Mouse (Mus musculus): ENCODE data around the gene Cox6b1.

Gene Cox6b1

DNA sequence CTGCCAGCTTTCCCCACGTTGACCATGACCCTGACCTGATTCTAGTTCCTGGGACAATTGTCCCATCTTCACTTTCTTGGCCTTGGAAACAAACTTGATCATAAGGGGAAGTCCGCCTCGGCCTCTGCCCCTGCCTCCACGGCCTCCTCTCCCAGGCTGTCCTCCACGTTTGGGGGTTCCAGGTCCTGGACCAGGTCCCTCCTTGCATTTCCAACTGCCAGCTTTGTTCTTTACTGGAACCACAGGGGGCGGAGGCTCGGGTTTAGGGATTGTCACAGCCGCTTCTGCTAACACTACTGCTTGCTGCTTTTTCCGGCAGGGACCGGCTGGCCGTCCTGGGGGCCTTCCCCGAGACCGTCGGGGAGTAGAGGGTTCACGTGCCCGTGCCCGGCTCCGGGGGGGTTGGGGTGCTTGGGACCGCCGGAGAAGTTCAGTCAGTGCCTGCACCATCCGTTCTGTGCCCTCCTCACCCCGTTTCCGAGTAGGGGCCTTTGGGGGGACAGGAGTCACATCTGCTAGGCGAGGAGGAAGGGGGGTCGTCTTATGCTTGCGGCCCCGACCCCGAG lies 39.4 kb downstream of the Cox6b1 start:
- DNase-seq (ENCODE audit: low spot score): no peak

DNA sequence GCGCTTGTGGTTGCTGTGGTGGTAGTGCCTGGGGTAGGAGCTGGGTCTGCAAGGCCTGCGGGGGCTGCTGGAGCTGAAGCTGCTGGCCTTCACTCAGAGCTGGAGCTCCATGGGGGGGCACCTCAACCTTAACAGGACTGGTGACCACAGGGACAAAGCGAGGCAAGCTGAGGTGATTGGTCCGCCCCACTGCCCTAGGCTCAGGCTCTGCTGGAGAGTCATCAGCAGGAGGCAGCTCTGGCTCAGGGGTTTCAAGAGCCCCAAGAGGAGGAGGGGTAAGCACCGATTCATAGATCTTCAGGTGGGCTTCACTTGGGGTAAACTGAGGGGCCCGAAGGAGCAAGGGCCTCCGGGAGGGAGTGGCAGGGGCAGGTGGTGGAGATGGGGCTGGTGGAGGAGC lies 40.8 kb downstream of the Cox6b1 start:
- no peak for DNase-seq (ENCODE audit: low spot score)

DNA sequence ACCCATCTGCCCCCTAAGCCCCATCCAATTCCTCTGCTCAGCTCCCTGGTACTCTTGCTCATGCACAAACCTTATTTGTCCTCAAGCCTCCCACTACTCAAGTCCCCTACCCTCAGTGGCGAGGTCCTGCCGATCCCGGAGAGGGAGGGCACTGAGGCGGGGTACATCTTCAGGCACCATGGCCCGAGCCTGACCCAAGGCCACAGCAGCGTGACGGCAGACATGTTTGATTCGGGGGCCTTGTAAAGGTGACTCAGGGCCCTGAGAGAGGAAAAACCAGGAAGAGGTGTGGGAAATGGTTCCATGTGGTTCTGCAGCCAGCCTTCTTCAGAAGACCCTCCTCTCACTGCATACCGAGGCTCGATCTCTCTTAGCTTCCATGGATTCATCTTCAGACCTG lies 41.6 kb downstream of the Cox6b1 start:
- no peak for DNase-seq (ENCODE audit: low spot score)

DNA sequence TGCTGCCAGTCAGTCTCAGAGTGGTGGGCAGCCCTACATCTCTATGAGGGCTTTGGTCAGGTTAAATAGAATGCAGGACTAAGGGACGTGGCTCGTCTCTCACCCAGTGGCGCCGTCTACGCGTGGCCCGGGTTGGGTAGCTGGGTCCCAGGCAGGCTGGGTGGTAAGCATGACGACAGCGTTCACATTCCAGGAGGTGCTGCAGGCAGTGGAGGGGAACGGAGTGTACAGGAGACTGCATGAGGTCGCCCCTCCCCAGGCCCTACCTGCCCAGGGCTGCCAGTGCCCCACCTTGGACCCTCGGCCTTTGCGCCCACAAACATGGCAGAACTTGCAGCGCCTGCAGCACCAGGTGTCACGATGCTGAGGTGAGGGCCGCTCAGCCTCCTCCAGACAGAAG lies 44.4 kb downstream of the Cox6b1 start:
- DNase-seq (ENCODE audit: low spot score): no peak

DNA sequence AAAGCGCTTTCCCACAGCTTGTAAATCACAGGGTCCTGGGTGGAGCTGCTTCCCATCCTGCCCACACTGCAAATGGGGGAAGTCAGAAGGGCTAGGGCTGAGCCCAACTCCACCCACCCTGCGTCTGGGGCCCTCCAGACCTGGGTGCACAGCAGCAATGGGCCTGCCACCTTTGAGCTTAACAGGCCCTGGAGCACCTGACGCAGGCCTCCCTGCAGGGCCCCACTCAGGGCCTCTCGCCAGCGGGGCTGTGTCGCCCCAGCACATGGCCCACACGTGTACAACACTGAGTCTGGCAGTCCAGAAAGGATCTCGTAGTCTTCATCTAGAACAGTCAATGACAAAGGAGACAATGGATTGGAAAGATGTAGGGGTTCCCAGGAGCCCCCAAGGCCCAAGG lies 46.0 kb downstream of the Cox6b1 start:
- DNase-seq (ENCODE audit: low spot score): no peak

DNA sequence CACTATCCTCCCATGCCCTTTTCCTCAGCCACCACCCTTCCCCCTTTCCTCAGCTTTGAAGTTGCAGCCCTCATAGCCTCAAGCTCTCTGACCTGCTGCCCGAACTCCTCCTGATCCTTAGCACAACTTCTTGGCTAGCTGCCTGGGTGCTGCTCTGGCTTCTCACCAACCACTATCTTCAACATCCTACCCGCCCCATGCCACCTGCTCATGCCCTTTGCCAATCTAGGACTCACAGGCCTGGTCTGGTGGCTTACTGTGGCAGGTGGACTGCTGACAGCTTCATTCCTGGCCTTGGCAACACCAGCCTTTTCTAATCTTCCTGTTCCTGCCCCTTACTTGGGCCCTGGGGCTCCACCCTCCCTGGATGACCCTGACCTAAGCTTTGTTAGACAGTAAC lies 53.0 kb downstream of the Cox6b1 start:
- no peak for DNase-seq (ENCODE audit: low spot score)

DNA sequence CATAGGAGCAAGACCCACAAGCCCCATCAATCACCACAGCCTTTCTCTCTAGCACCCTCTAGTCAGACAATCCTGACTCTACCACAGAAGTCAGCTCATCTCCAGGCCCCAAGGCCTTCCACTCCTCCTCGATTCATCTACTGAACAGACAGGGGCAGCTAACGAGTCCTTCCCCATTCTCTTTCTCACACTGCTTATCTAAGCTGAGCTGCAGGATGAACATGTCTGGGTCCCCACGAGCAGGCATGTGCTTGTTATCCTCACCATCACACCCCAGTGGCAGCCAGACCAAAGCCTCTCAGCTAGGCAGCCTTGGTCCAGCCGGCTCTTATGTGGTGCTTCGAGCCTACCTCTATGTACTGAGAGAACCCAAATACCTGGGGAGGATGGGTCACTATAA lies 53.6 kb downstream of the Cox6b1 start:
- DNase-seq (ENCODE audit: low spot score): no peak

DNA sequence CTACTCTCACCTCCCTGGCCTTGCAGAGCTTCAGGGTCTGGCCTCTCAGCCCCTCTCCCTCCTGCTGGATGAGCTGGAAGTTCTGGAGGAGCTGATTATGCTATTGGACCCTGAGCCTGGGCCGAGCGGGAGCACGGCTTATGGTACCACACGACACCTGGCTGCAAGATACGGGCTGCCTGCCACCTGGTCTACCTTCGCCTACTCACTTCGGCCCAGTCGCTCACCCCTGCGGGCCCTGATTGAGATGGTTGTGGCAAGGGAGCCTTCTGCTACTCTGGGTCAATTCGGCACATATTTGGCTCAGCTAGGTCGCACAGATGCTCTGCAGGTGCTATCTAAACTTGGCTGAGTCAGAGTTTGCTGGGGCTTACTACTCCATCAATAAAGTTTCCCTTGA lies 58.4 kb downstream of the Cox6b1 start:
- DNase-seq (ENCODE audit: low spot score): no peak

Data from layer of hippocampus, adult 11-12 months (tissue).